Mouse (Mus musculus) megakaryocyte progenitor cell, adult 5-6 weeks (primary cell): ENCODE measurements around the gene Akr1b10. TPM values are rescaled to one million over a fixed set of nuclear protein-coding genes. Genes with fewer than 3 reads are reported as not detected.
"Not testable (repeated sequence)": the region's sequence is repeated elsewhere in the genome, so short reads cannot be mapped to it uniquely, and the experiment has no call there.

Experiments
- ATAC-seq: replicated peaks from 2 replicates; pipeline ENCODE4 v1.8.0; 2016; ENCODE audit warnings: mild to moderate bottlenecking, moderate TSS enrichment, inconsistent platforms; ENCODE audit not compliant: poor library complexity
- total RNA-seq, 2 experiments: library from RNA; stranded (forward) in 1 of 2; stranded (reverse) in 1 of 2; fragments of 157-497, 149-512 nt in 1 of 2; fragments of 200-1000 nt in 1 of 2; gene quantifications; 2 replicates each; pipeline versions ENCODE4 v1.2.3 to v1.2.4; 2015 to 2017

The Akr1b10 gene
- total RNA-seq (2015) (43.5 and 53.8 TPM in 2 replicates), total RNA-seq (2017) (29.7 and 41.0 TPM in 2 replicates)

DNA sequence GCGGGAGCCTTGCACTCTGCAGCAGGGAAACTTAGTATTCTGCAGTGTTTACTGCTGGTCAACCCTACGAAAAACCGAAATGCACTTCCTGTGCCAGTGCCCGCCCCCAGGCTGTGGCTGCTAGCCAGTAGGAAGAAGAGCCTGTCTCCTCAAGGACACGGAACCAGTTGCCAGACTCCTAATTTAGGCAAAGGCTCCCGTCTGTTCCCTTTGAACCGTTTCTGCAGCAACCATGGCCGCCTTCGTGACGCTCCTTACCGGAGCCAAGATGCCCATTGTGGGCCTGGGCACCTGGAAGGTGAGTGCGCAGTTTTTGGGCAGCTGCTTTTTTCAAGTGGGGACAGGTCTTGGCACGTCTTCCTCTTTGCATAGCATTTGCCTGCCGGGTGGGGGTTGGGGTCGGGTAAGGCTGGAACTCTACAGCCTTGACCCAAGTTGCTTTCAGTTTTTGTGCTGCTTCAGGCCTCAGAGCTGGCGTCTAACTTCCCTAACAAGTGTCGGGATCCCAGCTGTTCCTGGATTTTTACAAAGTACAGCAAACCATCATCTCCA lies at the start of gene Akr1b10:
Gene Akr1b10, plus strand, starts transcription at position 109 of the 552 bp plus-strand sequence.
- peak; percentile 98 for ATAC-seq

DNA sequence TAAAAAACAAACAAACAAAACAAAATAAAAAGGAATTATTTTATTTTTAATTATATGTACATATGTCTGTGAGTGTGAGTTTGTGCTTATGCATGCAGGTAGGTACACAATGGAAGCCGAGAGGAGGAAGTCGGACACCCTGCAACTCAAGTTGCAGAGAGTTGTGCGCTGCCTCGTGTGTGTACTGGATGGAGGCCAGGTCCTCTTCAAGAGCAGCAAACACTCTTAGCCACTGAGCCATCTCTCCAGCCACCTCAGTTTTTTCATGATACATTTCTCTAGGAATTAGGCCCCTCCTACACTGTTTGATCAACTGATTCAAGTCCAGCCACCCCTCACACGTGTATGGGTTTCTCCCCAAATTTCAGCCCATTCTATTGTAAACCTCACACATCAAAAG lies 49.3 kb upstream of the Akr1b10 start:
- ATAC-seq, result no peak

DNA sequence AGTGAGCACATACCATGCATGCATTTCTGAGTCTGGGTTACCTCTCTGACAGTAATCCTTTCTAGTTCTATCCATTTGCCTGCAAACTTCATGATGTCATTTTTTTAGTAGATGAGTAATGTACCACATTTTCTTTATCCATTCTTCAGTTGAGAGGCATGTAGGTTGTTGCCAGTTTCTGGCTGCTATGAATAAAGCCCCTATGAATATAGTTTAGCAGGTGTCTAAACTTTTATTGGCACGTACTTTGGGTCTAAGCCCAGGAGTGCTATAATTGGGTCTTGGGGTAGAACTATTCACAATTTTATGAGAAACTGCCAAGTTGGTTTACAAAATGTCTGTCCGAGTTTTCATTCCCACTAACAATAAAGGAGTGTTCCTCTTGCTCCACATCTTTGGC lies 46.2 kb upstream of the Akr1b10 start:
- ATAC-seq, result no peak

DNA sequence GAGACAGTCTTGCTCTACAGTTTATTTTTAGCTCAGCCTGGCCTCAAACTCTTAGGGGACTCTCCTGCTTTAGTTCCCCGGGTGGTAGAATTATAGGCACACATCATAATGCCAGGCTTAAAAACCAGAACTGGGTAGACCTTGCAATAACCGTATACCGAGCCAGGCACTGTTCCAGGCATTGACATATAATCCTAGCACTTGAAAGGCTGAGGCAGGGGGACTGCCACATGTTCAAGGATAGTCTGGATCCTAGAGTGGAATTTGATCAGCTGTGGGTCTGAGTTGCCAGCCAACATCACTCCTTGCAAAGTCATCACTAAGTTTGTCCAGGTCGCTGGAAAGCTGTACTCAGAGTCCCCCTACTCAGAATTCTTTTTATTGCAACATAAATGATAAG lies 42.0 kb upstream of the Akr1b10 start:
- ATAC-seq, result no peak

DNA sequence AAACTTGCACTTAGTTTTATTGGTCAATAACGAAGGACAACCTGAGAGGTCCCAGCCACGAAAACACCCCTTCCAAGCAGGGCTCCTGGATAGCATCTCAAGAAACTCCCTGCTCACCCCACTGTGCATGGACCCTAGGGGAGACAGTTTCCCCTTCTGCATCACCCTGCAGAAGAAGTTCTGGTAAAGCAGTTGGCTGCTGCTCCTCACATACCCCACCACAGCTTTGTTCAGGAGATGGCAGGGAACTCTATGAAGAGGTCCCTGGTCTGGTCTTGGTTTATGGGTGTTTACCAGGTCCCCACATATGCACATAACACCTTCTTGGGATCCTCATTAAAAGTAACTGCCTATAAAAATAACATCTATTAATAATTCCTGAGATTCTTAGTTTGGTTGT lies 41.5 kb upstream of the Akr1b10 start:
- ATAC-seq, result no peak

DNA sequence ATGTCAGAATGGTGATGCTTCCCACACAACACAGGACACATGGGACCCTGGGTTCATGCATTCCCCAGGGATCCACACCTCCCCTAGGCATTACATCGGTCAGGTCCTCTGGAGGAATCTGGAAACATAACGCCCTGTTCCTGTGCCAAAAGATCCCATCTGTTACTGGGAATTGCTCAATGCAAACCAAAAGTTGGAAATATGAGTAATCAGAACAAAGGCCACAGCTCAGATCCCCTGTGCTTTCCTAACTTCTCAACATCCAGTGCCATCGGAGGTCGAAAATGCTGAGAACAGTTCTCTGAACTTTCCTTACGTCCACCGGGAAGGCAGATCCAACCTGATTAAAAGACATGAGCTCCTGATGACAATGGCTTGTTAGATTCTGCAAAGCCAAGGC lies 40.6 kb upstream of the Akr1b10 start:
- no peak for ATAC-seq

DNA sequence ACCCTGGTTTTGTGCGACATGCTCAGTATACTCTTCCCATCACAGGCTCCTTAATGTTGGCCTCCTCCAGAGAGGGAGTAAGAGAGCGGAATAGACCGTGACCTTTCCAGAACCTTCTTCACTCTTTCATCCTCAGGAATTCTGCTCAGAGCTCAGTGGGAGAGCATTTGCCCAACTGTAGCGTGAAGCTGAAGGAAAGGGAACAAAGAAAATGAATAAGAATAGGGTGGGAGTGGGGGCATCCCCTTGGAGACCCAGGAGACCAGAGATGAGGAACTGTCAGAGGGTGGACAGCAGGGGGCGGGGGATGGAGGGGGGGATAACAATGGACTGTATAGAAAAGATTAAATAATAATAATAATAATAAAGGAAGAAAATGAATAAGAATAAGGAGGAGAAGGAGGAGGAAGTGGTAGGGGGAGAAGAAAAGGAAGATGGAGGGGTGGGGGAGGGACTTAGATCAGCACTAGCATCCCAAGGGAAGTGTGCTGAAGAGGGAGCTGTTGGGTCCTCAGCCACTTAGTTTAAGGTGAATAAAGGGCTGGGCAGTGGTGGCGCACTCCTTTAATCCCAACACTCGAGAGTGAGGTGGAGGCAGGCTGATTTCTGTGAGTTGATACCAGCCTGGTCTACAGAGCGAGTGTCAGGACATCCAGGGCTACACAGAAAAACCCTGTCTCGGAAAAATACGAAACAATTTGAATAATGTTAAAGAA lies 39.7 kb upstream of the Akr1b10 start:
- ATAC-seq, result no peak

DNA sequence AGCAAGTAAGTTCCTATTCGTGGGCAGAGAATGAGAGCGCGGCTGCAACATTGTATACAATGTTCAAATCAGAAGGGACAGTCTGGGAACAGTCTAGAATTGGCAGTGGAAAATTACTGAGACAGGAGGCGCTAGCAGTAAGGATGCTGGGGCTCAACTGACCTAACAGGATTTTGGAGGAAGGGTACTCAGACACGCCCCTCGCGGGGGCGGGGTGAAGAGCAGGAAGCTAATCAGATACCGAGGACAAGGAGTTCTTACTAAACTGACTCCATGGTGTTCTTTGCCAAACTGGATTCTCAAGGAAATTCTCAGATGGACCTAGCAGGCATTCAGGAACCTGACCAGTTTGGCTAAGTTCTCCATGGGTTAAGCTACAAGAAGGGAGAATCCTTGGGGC lies 39.1 kb upstream of the Akr1b10 start:
- ATAC-seq, result no peak

DNA sequence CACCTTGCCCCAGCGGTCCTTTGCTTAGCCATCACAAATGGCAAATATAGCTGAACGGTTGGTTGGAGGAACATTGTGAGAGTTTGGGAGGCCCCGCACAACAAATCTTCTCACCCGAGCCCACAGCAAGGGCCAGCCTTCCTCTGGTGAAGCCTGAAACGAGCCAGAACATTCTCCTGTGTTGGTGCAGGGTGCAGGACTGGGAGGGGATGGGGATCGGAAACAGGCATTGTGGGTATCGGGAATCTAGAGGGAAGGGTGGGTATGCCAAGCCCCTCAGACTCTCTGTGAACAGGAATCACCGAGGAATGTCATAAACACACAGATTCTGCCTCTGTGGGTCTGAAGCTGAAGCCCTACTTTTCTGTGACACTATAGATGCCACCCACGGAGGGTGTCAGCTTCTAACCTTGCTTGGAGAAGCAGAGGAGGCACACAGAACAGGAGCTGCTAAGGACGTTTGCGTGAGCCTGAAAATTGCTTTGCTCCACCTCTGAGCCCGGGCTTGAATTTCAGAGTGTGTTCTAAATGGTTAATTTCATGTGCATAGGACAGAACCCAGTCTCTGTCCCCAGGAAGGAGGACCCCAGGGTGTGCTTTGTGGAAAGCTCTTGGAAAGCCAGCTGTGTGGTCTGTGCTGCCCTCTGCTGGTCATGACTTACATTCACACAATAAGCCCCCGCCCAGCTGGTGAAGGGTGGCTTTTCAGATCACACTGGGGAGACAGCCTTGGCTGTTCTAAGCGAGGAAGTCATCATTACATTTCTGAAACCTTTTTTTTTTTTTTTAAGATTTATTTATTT lies 37.7 kb upstream of the Akr1b10 start:
- ATAC-seq, result peak; percentile 91

DNA sequence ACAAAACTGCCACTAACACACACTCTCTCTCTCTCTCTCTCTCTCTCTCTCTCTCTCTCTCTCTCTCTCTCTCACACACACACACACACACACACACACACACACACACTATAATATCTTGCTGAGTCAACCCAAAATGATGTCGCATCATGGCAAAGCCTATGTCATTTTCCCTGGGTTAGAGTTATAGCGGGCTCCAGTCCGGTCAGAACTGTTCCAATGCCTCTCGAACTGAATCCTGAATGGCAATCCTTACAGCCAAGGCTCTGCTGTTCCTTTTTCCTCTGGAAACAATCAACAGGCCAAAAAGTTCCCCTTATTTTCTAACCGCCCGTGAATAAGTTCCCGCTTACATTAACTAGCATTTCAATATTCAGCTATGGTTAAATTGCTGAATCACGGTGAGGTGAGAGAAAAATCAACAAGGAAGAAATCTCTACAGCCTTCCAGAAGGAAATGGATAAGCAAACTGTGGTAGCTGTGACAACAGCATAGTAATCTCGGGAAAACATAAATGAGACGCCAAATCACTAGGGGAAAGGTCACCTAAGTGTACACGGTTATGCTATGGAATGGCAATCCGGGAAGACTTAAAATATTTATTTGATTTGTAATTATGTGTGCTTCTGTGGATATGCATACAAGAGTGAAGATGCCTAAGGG lies 33.9 kb upstream of the Akr1b10 start:
- no peak for ATAC-seq

DNA sequence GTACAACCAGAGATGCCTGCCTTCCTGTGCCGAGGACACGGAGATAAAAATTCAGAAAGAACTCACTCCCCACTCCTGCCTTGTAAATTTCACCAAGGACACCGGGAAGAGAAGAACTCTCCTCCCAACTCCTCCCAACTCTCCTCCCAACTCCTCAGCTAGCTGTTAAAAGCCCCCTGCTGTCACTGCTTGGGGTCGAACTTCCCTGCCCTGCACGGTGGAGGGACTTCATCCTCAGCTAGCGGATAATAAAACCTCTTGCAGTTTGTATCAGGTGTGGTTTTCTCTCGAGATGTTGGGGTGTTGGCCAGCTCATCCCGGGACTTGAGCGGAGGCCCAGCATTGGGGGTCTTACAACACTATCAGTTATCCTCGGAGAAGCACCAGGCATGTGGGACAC lies 32.5 kb upstream of the Akr1b10 start:
- ATAC-seq, result not testable (repeated sequence)

DNA sequence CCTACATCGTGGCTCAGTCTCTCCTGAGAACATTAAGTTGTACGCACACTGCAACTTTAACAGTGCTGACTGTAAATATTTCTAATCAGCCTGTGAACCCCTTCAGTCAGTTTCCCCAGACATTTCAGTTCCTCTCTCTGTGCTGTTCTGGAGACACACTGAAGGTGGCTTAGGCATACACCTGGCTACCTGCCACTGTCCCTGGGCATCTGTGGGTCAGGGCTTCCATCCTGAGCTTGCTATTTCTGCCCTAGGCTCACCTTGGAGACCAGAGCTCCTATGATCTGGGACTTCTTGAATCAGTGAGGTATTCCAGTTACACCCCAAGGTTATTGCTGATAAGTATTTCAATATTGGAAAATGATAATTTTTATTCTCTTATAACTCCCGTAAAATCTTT lies 31.6 kb upstream of the Akr1b10 start:
- ATAC-seq, result no peak

DNA sequence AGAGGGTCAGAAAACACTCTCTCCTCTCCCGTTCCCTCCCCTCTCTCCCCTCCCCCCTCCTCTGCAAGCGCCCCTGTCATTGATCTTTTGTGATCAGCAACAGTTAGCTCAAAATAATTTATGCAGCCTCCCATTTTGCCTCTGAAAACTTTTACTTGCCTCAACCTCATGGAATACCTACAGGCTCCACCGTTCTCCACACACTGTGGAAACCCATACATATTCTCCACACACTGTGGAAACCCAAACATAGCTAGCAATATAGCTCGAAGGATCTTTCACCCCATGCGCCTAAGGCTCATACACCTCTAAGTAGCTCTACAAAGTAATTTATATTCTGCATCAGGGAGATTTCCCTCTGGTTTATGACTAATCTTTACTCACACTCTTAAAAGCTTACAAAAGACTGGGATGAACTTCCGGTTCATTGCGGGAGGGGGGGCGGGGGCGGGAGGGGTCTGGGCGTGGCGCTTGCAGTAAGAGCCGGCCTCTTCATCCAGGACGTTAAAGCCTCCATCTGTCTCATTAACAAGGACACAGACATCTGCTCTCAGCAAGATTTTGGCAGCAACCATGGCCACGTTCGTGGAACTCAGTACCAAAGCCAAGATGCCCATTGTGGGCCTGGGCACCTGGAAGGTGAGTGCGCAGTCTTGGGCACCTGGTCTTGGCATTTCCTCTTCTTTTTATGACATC lies 30.2 kb upstream of the Akr1b10 start, which contains the start of gene Akr1b8:
Gene Akr1b8, plus strand, starts transcription at position 462 of the 696 bp plus-strand sequence.
- no peak for ATAC-seq

DNA sequence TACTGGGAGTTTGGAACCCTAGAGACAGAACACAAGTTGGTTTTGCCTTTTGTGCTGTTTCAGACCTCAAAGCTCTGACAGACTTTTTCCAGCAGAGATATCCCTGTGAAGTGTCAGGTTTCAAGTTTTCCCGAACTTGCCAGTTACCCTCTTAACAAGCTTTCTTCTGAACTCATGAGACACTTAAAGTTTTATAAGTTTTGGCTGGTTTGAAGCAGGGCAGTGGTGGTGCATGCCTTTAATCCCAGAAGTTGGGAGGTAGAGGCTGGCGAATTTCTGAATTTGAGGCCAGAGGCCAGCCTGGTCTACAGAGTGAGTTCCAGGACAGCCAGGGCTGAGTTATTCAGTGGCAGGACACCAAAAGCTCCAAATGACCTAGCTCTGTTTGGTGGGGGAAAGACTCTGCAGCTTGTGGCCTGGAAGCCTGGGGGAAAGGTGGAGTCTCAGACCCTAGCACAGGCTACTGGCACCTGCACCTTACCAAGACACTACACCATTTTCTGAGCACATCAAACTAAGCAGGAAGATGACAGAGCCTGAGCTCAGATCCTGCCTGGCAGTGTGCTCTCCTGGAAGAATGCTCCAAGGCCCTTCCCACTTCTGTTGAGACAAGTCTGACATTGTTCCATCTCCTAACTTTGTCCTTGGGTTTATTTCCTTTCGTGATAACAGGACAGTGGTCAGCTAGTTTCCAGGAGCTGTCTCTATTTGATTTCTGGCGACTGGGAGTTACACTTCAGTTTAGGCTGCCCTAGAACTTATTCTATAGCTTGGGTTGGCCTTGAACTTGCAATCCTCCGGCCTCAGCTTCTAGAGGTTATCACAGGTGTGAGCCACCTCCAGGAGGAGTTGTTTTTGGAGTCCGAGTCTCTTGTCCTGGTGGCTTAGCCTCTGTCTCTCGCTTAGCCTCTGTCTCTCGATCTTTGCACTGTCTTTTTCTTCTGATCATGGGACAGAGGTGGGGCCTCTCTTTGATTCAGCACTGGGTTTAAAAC lies 29.4 kb upstream of the Akr1b10 start:
- ATAC-seq, result no peak

DNA sequence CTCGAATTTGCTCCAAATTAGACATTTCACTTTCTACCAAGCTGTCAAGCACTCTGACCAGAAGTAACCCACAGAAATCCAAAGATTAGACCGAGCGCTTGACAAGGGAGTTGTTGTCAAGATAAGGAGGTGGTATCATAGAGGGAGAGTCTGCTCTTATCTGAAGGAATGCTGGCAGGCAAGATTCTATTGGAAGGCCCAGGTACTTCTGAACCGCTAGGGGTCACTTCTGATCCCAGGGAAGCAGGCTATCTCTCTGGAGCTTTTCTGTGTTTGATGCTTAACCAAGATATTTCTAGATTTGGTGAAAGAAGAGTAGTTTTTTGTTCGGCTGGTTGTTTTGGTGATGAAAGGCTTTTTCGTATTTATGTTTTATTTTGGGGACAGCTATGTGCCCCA lies 28.7 kb upstream of the Akr1b10 start:
- ATAC-seq, result no peak

DNA sequence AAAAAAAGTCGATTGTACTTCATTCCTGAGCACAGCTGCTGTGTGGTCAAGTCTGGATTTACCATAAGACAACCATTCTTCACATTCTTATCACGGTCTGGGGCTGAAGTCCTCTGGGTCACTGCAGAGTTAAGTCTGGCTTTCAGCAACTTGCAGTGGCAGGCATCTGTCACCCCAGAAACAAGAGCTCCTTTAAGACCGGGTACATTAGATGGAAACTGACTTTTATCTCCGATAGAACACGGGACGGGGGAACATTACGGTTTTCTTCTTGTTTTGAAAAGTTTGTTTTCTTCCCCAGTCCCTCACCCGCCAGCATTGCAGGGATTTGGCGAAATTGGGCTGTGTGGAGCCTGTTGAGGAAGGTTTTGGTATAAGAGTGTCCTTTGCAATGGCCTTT lies 28.2 kb upstream of the Akr1b10 start:
- ATAC-seq, result no peak

DNA sequence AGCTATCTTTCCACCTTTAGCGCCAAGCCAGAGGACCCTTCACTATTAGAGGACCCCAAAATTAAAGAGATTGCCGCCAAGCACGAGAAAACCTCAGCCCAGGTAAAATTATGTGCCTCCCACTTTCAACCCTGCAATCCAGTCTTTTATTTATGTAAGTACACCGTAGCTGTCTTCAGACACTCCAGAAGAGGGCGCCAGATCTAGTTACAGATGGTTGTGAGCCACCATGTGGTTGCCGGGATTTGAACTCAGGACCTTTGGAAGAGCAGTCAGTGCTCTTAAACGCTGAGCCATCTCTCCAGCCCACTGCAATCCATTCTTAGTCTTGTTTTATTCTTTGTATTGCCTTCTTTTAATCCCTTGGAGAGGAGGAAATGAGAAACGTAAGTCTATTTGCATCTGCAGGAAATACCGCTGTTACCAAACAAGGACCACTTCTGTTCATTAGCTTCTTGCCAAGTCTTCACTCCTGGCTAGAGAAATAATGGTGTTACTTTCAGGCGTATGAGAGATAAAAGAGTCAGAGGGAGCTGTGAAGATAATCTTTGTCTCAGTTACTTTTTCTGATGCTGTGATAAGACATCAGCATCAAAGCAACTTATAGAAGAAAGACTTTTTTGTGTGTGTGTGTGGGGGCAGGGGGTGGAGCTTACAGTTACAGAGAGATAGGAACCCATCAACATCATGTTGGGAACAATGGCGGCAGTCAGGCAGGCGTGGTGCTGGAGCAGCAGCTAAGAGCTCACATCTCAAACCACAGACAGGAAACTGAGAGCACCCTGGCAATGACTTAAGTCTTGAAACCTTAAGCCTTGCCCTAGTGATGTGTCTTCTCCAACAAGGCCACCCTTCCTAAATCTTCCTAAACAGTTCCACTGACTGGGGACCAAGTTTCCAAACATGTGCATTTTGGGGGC lies 19.5 kb upstream of the Akr1b10 start:
- ATAC-seq, result no peak

DNA sequence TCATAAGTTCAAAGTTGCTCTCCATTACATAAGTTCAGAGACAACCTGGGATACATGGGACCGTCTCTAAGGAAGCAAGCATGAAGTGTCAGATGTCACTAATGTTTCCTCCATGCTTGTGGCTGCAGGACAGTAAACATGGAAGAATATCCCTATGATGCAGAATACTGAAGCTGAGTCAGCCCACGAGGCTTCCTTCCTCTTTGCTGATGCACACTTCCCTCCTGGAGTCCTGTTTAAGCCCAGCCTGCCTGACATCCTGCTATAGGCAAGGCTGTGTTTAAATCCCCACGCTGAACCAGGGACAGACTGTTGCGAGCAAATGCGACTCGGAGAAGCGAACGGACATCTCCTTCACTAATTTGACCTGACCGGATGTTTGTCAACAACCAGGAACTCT lies 16.0 kb upstream of the Akr1b10 start:
- peak; percentile 63 for ATAC-seq

DNA sequence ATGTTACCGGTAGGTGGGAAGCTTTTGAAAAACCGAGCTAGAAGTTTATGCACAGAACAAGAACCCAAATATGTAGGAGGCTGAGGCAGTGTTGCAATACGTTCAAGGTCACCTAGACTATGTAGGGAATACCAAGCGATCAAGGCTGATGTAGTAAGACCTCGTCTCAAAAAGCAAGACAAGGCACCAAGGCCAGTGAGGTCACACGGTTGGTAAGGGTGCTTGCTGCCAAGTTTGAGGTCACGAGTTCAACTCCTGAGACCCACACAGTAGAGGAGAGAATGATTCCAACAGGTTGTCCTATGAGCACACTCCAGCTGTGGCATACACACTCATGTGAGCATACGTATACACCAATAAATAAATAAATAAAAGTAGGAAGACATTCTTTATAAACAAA lies 13.9 kb upstream of the Akr1b10 start:
- ATAC-seq, result no peak
